Mouse (Mus musculus) forebrain, embryonic 14.5 days (tissue): ENCODE measurements around the gene Rps5. TPM values are rescaled to one million over a fixed set of nuclear protein-coding genes. Genes with fewer than 3 reads are reported as not detected.
"Not testable (repeated sequence)": the region's sequence is repeated elsewhere in the genome, so short reads cannot be mapped to it uniquely, and the experiment has no call there.

Source experiments
- ATAC-seq: fragments of 200-750 bp; cut with Nextera tagmentation; 2 replicates; pipeline ENCODE4 v1.8.0; 2017; ENCODE audit warnings: mild to moderate bottlenecking, moderate library complexity
- DNase-seq: peaks from one replicate; pipeline ENCODE4 v3.0.0-alpha.2; 2015; ENCODE audit warnings: low spot score
- H3K27ac ChIP-seq: fragments of 300-500 bp; sonication (generic); 2 replicates; pipeline ENCODE4 v1.5.1; 2014; ENCODE audit warnings: low read depth, mild to moderate bottlenecking, control low read depth, low read length, moderate library complexity
- H3K27me3 ChIP-seq: fragments of 300-500 bp; sonication (generic); replicated peaks from 2 replicates; pipeline ENCODE4 v1.6.1; 2014; ENCODE audit warnings: low read length, control low read depth, mixed read lengths; ENCODE audit not compliant: control insufficient read depth, insufficient read depth
- H3K36me3 ChIP-seq: fragments of 300-500 bp; sonication (generic); 2 replicates; pipeline ENCODE4 v1.6.1; 2014; ENCODE audit warnings: low read length, control low read depth; ENCODE audit not compliant: control insufficient read depth, insufficient read depth
- H3K4me1 ChIP-seq: fragments of 300-500 bp; sonication (generic); 2 replicates; pipeline ENCODE4 v1.6.1; 2014; ENCODE audit warnings: antibody characterized with exemption, low read length, control low read depth; ENCODE audit not compliant: control insufficient read depth, insufficient read depth
- H3K4me2 ChIP-seq: fragments of 300-500 bp; sonication (generic); 2 replicates; pipeline ENCODE4 v1.6.1; 2014; ENCODE audit warnings: mild to moderate bottlenecking, control low read depth, low read length
- H3K4me3 ChIP-seq: fragments of 300-500 bp; sonication (generic); 2 replicates; pipeline ENCODE4 v1.5.1; 2014; ENCODE audit warnings: low read depth, low read length, control low read depth
- H3K9ac ChIP-seq: fragments of 300-500 bp; sonication (generic); 2 replicates; pipeline ENCODE4 v1.6.1; 2014; ENCODE audit warnings: mild to moderate bottlenecking, low read length, control low read depth, moderate library complexity
- H3K9me3 ChIP-seq: fragments of 300-500 bp; sonication (generic); replicated peaks from 2 replicates; pipeline ENCODE4 v1.6.1; 2016; ENCODE audit warnings: low read length, control low read depth, mixed read lengths; ENCODE audit not compliant: control insufficient read depth
- WGBS: fragments of 180-500 bp; shearing (Covaris S2); extraction: QIAGEN DNeasy Blood & Tissue Kit; methylation state at CpG from one replicate; pipeline ENCODE4 v1.1.7; 2014; 5-methylcytosine and 5-hydroxymethylcytosine counted together
- polyA plus RNA-seq: library from polyadenylated mRNA; unstranded; fragments of >200 nt; fragmentation: Nextera tagmentation; extraction: Ambion mirVana; gene quantifications from 2 replicates; pipeline ENCODE4 v1.2.1, GENCODE M21; 2014

Rps5 gene
- polyA plus RNA-seq, 1 experiment from 2014 or later: 1,089 TPM

DNA sequence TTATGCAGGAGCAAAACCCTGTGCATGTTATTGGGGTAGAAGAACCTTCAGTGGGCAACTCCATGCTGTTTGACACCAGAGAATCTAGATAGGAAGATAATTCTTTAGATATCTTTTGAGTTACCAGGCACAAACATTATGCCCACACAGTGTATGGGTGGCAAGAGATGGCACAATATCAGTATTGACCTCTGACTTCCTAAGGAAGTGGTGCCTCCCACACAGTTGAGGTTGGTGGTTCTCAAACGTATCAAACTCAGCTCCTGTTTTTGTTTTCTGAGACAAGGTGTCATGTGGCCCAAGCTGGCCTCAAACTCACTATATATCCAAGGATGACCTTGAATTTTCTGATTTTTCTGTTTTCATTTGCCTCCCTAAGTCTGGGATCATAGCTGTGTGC is 30.8 kb upstream of the Rps5 start:
- Histone ChIP-seq H3K9ac (no peak overlapping the region), H3K4me3 (no peak overlapping the region), H3K4me2 (no peak overlapping the region), H3K36me3 (peaks cover 52% of the 10 kb centered on the region), H3K27me3 (no peaks in the 10 kb centered on the region), H3K27ac (no peak overlapping the region), H3K9me3 (no peaks in the 10 kb centered on the region), H3K4me1 (no peaks in the 10 kb centered on the region)
- ATAC-seq: no peak
- WGBS: 88% methylated on average over 1 of the region's 1 CpGs
- DNase-seq: no peak

DNA sequence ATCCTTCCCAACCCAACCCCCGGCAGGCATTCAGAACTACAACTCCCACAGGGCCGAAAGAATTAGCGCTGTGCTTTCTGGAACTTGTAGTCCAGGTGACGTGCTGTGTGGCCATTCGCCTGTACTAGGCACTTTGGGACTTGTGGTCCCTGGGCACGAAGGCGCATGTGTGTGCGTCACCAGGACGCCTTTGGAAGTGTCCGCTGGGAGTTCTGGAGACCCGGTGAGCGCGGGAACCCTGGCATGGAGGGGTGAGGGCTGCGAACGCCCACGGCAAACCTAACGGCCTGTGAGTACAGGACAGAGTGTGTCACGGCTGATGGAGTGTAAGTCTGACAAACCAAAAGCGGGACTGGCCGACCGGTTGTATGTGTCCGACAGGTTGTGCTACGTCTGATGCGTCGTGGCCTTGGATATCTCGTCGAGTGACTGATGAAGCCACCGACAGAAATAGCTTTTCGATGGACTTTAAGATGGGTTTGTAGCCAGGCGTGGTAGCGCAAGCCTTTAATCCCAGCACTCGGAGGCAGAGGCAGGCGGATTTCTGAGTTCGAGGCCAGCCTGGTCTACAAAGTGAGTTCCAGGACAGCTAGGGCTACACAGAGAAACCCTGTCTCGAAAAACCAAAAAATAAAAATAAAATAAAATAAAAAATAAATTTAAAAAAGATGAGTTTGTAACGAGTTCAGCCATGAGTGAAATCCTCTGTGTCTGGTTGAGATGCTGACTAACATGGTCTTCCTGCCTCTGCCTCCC is 24.3 kb upstream of the Rps5 start, which contains the start of gene Zscan22:
Zscan22 (plus strand) TSS at position 161 of the 756 bp plus-strand sequence.
- no peaks in the 10 kb centered on the region for H3K27me3 ChIP-seq
- peak within 1 kb of the TSS; percentile 70 for H3K9ac ChIP-seq
- 0 out of 2 replicates have a peak, but pooled peaks cover 5% of the 10 kb centered on the region for H3K36me3 ChIP-seq
- H3K4me3 ChIP-seq: peak within 1 kb of the TSS; percentile 65
- peak within 1 kb of the TSS; percentile 48 for H3K4me2 ChIP-seq
- peak; percentile 100 for ATAC-seq
- peak; percentile 99 for DNase-seq
- H3K27ac ChIP-seq: no peak within 1 kb of the TSS
- peaks cover 8% of the 10 kb centered on the region; the same call in 1 of the 2 replicates for H3K4me1 ChIP-seq
- 7% methylated on average over 36 of the region's 36 CpGs for WGBS
- no peaks in the 10 kb centered on the region for H3K9me3 ChIP-seq

DNA sequence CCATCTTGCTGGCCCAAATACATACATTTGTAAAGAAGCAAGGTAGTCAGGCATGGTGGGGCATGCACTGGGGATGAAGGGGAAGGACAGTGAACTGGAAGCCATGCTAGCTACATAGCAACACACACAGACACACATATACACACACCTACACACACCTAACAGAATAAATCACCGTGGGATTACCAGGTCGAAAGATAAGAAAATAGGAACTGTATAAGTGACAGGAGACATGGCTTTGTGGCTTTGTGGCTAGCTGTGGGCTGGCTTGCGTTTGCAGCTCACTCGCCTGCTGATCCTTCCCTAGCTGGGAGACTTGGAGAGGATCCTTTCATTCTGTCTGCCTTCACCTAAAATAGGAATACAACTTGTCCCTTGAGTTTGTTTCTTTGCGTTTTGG is 20.6 kb upstream of the Rps5 start:
- Histone ChIP-seq H3K27ac (no peak overlapping the region), H3K27me3 (no peaks in the 10 kb centered on the region), H3K36me3 (peaks cover 34% of the 10 kb centered on the region), H3K4me2 (no peak overlapping the region), H3K9ac (no peak overlapping the region), H3K4me1 (peaks cover 8% of the 10 kb centered on the region; the same call in 1 of the 2 replicates), H3K9me3 (no peaks in the 10 kb centered on the region), H3K4me3 (no peak overlapping the region)
- no peak for ATAC-seq
- WGBS: 96% methylated on average over 5 of the region's 5 CpGs
- DNase-seq: no peak

DNA sequence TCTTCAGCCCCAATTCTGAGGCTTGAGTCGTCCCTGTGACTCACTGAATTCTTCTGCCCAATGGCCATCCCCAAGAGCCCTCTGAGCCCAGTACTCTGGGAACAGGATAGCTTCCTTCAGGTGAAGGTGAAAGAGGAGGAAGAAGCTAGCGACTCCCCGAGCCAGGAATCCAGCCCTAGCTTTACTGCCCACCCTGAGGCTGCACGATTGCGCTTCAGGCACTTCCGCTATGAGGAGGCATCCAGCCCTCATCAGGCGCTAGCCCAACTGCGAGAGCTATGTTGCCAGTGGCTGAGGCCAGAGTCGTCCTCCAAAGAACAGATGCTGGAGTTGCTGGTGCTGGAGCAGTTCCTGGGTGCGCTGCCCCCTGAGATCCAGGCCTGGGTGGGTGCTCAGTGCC is 18.5 kb upstream of the Rps5 start:
- WGBS: 54% methylated on average over 10 of the region's 10 CpGs
- Histone ChIP-seq H3K9me3 (no peaks in the 10 kb centered on the region), H3K9ac (no peak overlapping the region), H3K4me2 (no peak overlapping the region), H3K4me3 (no peak overlapping the region), H3K4me1 (peaks cover 3% of the 10 kb centered on the region; the same call in 1 of the 2 replicates), H3K36me3 (peaks cover 55% of the 10 kb centered on the region), H3K27ac (no peak overlapping the region), H3K27me3 (no peaks in the 10 kb centered on the region)
- DNase-seq: no peak
- ATAC-seq: no peak

DNA sequence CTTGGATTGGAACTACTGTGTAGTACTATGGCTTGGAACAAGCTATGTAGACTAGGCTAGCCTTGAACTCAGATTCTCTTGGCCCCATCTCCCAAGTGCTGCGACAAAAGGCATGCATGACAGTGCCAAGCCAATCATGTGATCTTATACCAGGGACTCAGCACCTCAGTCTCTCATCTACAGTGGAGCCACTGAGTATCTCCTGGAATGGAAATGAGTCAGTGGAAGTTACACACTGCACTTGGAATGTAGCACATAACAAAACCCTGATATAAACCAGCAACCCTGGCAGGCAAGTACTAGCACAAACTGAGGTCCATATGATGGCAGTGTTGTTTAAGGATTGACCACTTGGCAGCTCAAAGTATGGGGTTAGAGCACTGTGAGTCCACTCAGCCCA is 16.9 kb upstream of the Rps5 start:
- peaks cover 59% of the 10 kb centered on the region for H3K36me3 ChIP-seq
- no peaks in the 10 kb centered on the region for H3K27me3 ChIP-seq
- H3K9ac ChIP-seq: no peak overlapping the region
- H3K4me3 ChIP-seq: no peak overlapping the region
- H3K27ac ChIP-seq: no peak overlapping the region
- DNase-seq (no peak), ATAC-seq (no peak)
- H3K4me1 ChIP-seq: peaks cover 6% of the 10 kb centered on the region; the same call in 1 of the 2 replicates
- H3K4me2 ChIP-seq: no peak overlapping the region
- 86% methylated on average over 1 of the region's 1 CpGs for WGBS
- no peaks in the 10 kb centered on the region for H3K9me3 ChIP-seq

DNA sequence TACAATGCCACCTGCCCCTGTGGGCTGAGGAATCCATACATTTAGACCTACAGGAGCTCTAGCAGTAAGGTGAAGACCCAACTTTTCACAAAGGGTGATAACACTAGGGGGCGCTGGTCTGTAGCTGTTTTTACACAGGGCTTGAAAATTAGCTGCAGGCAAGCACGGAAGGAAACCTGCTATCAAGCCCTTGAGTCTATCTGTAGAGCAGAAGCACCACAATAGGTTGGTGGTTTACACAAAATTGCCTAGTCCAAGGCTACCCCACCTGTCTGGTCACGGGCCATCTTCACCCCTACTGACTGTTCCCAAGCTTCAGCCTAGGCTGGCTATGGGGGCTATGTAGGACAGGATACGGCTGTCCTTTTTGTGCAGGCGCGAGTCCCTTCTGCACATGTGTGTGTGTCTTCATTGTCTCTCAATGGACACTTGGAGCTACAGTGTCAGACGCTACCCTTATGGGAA is 12.6 kb upstream of the Rps5 start:
- WGBS: 33% methylated on average over 7 of the region's 7 CpGs
- Histone ChIP-seq H3K4me1 (peaks cover 6% of the 10 kb centered on the region; the same call in 1 of the 2 replicates), H3K27me3 (no peaks in the 10 kb centered on the region), H3K9me3 (no peaks in the 10 kb centered on the region), H3K4me3 (peak overlapping the region; percentile 39), H3K36me3 (peaks cover 43% of the 10 kb centered on the region), H3K4me2 (peak overlapping the region; percentile 63), H3K9ac (peak overlapping the region; percentile 65; the same call in 1 of the 2 replicates), H3K27ac (peak overlapping the region; percentile 83)
- ATAC-seq: peak; percentile 40
- DNase-seq: peak; percentile 80

DNA sequence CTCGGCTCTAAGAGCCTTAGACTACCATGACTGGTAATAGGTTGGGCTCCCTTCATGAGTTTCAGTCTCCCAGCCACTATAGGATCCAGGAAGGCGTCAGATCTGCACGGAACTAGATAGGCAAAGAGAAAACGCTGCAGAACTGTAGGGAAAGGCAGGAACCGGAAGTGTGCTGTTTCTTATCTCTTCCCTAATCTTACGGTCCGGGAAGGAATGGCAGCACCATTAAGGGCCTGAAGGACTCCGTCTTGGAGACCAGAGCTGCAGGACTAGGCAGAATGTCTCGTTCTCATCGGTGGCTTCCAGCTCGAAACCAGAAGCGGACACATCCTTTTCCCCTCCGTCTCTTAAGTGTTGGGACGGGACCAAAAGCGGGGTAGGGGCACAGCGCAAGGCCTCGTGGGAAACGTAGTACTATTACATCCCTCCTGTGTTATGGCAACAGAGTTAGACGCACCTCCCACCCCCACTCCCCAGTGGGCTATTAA is 11.9 kb upstream of the Rps5 start:
- H3K9me3 ChIP-seq: no peaks in the 10 kb centered on the region
- peak overlapping the region; percentile 63 for H3K4me2 ChIP-seq
- peak overlapping the region; percentile 65 for H3K9ac ChIP-seq
- H3K27me3 ChIP-seq: no peaks in the 10 kb centered on the region
- ATAC-seq (peak; percentile 88), DNase-seq (peak; percentile 78)
- H3K27ac ChIP-seq: peak overlapping the region; percentile 83
- peaks cover 39% of the 10 kb centered on the region for H3K36me3 ChIP-seq
- peaks cover 6% of the 10 kb centered on the region; the same call in 1 of the 2 replicates for H3K4me1 ChIP-seq
- peak overlapping the region; percentile 39 for H3K4me3 ChIP-seq
- 7% methylated on average over 19 of the region's 19 CpGs for WGBS

DNA sequence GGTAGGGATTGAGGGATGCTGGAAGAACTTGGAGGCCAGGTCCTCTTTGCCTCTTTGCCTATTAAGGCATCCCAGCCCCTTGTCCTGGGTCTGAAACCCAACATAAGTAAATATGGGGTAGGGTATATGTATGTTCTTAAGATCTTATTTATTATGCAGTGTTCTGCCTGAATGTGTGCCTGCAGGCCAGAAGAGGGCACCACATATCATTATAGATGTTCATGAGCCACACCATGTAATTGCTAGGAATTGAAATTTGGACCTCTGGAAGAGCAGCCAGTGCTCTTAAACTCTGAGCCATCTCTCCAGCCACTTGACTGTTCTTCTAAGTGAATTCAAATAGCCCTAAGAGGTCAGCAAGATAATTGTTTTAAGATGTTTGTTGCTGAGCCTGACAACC is 8.5 kb upstream of the Rps5 start:
- no peaks in the 10 kb centered on the region for H3K27me3 ChIP-seq
- no peak overlapping the region for H3K4me2 ChIP-seq
- no peaks in the 10 kb centered on the region for H3K9me3 ChIP-seq
- no peak overlapping the region for H3K4me3 ChIP-seq
- ATAC-seq (no peak), DNase-seq (peak; percentile 51)
- peaks cover 5% of the 10 kb centered on the region; the same call in 1 of the 2 replicates for H3K36me3 ChIP-seq
- H3K4me1 ChIP-seq: peaks cover 6% of the 10 kb centered on the region; the same call in 1 of the 2 replicates
- H3K27ac ChIP-seq: no peak overlapping the region
- H3K9ac ChIP-seq: no peak overlapping the region

DNA sequence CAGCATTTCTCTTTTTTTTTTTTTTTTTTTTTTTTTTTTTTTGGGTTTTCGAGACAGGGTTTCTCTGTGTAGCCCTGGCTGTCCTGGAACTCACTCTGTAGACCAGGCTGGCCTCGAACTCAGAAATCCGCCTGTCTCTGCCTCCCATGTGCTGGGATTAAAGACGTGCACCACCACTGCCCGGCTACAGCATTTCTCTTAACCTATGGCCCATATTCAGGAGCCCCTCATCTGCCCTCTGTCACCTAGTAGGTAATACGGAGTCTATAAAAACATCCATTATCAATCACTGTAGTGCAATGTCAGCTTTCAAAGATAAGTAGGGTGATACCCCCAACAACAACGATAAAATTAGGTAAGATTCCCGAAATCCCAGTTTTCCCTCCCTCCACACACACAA is 1.6 kb upstream of the Rps5 start:
- H3K9ac ChIP-seq, H3K27ac ChIP-seq, H3K4me3 ChIP-seq, H3K4me1 ChIP-seq, DNase-seq, H3K9me3 ChIP-seq, ATAC-seq, H3K4me2 ChIP-seq, H3K27me3 ChIP-seq: not testable (repeated sequence)
- H3K36me3 ChIP-seq: peaks cover 26% of the 10 kb centered on the region
- WGBS: 91% methylated on average over 7 of the region's 8 CpGs
